Mouse (Mus musculus) limb, embryonic 14.5 days (tissue): ENCODE measurements around the gene Spg7. TPM values are rescaled to one million over a fixed set of nuclear protein-coding genes. Genes with fewer than 3 reads are reported as not detected.

Experiments
- ATAC-seq: fragments of 200-750 bp; cut with Nextera tagmentation; 2 replicates; pipeline ENCODE4 v1.8.0; 2017; ENCODE audit warnings: low read depth, moderate number of reproducible peaks, moderate TSS enrichment; ENCODE audit not compliant: low FRiP score
- DNase-seq: peaks from one replicate; pipeline ENCODE4 v3.0.0-alpha.2; 2015; ENCODE audit warnings: low spot score
- H3K27ac ChIP-seq: fragments of 300-500 bp; sonication (generic); replicated peaks from 2 replicates; pipeline ENCODE4 v1.5.1; 2014; ENCODE audit warnings: low read depth, mild to moderate bottlenecking, low read length, moderate library complexity, mixed read lengths
- H3K27me3 ChIP-seq: fragments of 300-500 bp; sonication (generic); 2 replicates; pipeline ENCODE4 v1.6.1; 2014; ENCODE audit warnings: low read length, mixed read lengths; ENCODE audit not compliant: control insufficient read depth, insufficient read depth
- H3K36me3 ChIP-seq: fragments of 300-500 bp; sonication (generic); 2 replicates; pipeline ENCODE4 v1.6.1; 2014; ENCODE audit warnings: mild to moderate bottlenecking, low read length, moderate library complexity, mixed read lengths; ENCODE audit not compliant: control insufficient read depth, insufficient read depth
- H3K4me1 ChIP-seq: fragments of 300-500 bp; sonication (generic); 2 replicates; pipeline ENCODE4 v1.6.1; 2014; ENCODE audit warnings: antibody characterized with exemption, low read length, mixed read lengths; ENCODE audit not compliant: control insufficient read depth, insufficient read depth
- H3K4me2 ChIP-seq: fragments of 300-500 bp; sonication (generic); replicated peaks from 2 replicates; pipeline ENCODE4 v1.6.1; 2014; ENCODE audit warnings: low read depth, mild to moderate bottlenecking, low read length, moderate library complexity; ENCODE audit not compliant: severe bottlenecking
- H3K4me3 ChIP-seq: fragments of 300-500 bp; sonication (generic); replicated peaks from 2 replicates; pipeline ENCODE4 v1.5.1; 2014; ENCODE audit warnings: low read length
- H3K9ac ChIP-seq: fragments of 300-500 bp; sonication (generic); 2 replicates; pipeline ENCODE4 v1.6.1; 2014; ENCODE audit warnings: mild to moderate bottlenecking, low read depth, low read length, moderate library complexity; ENCODE audit not compliant: severe bottlenecking
- H3K9me3 ChIP-seq: fragments of 300-500 bp; sonication (generic); 2 replicates; pipeline ENCODE4 v1.6.1; 2016; ENCODE audit warnings: low read length; ENCODE audit not compliant: control insufficient read depth
- POLR2A ChIP-seq: fragments of 200-500 bp; IDR thresholded peaks from 2 replicates; pipeline ENCODE4 v1.8.0; 2012; ENCODE audit warnings: inconsistent platforms, mild to moderate bottlenecking, moderate library complexity, borderline replicate concordance; ENCODE audit not compliant: insufficient read depth, insufficient read length; ENCODE audit errors: extremely low read depth
- WGBS: fragments of 180-500 bp; shearing (Covaris S2); extraction: QIAGEN DNeasy Blood & Tissue Kit; methylation state at CpG from one replicate; pipeline ENCODE4 v1.1.7; 2014; 5-methylcytosine and 5-hydroxymethylcytosine counted together
- polyA plus RNA-seq, 2 experiments: library from polyadenylated mRNA; depleted of rRNA in 1 of 2; stranded (reverse) in 1 of 2; unstranded in 1 of 2; fragments of >200 nt; fragmentation: Nextera tagmentation in 1 of 2; extraction: Ambion mirVana in 1 of 2; gene quantifications; 2 replicates each; pipeline versions ENCODE4 v1.2.1 to v1.2.3; 2012 to 2014

Gene Spg7
- polyA plus RNA-seq, 2 experiments, result 34.8 to 90.0 TPM

DNA sequence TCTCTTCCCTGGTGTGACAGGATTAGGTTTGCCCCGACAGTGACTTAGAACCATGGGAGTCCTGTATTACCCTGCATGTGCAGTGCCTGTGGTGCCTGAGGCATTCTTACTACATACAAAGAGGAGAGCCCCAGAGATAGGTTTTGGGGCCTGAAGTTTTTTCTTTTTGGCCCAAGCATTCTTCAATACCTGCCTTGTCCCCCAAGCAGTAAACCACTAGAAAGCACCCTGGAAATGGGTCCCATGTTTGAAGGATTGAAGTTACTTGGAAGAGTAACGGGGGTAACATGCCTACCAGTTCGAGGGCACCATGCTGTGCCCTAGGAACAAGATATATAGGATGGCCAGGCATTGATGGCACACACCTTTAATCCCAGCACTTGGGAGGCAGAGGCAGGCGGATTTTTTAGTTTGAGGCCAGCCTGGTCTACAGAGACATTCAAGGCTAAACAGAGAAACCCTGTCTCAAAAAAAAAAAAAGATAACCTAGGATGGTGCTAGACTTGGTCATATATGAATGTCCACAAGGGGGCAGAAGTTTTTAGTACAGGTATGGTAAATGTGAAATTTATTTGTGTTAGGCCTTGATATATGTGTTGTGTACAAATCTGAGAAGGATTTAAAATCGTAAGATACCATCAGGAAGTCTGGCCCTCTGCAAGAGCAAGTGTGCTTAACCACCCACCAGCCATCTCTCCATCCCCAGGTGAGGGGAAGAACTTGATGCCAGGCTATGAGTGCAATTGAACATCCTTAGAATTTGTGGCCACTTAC lies 43.0 kb downstream of the Spg7 start:
- Histone ChIP-seq H3K9ac (no peak overlapping the region), H3K9me3 (no peaks in the 10 kb centered on the region), H3K4me1 (peaks cover 12% of the 10 kb centered on the region; the same call in 1 of the 2 replicates), H3K36me3 (peaks cover 31% of the 10 kb centered on the region), H3K27me3 (no peaks in the 10 kb centered on the region), H3K4me2 (no peak overlapping the region), H3K4me3 (no peak overlapping the region), H3K27ac (no peak overlapping the region)
- DNase-seq (peak; percentile 80), ATAC-seq (0 out of 2 replicates have a peak, but pooled peaks have one; percentile 9)
- WGBS, result 67% methylated on average over 5 of the region's 5 CpGs
- TF ChIP-seq POLR2A, result no peak

DNA sequence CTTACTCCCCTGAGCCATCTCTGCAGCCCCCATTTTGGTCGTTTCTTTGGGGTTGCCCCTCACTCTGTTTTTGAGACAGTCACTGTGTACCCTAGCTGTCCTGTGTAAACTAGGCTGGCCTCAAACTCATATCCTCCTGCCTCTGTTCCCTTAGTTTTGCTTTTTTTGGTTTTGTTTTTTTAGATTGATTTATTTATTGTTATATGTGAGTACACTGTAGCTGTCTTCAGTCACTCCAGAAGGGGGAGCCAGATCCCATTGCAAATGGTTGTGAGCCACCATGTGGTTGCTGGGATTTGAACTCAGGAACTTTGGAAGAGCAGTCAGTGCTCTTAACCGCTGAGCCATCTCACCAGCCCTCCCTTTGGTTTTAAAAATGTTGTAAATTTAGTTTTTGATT lies 43.8 kb downstream of the Spg7 start:
- H3K4me3 ChIP-seq, result no peak overlapping the region
- 54% methylated on average over 2 of the region's 2 CpGs for WGBS
- no peak for DNase-seq
- H3K27ac ChIP-seq, result no peak overlapping the region
- no peak overlapping the region for H3K9ac ChIP-seq
- no peaks in the 10 kb centered on the region for H3K27me3 ChIP-seq
- peaks cover 10% of the 10 kb centered on the region; the same call in 1 of the 2 replicates for H3K4me1 ChIP-seq
- no peak for TF ChIP-seq POLR2A
- peaks cover 31% of the 10 kb centered on the region for H3K36me3 ChIP-seq
- ATAC-seq, result no peak
- H3K4me2 ChIP-seq, result no peak overlapping the region
- no peaks in the 10 kb centered on the region for H3K9me3 ChIP-seq

DNA sequence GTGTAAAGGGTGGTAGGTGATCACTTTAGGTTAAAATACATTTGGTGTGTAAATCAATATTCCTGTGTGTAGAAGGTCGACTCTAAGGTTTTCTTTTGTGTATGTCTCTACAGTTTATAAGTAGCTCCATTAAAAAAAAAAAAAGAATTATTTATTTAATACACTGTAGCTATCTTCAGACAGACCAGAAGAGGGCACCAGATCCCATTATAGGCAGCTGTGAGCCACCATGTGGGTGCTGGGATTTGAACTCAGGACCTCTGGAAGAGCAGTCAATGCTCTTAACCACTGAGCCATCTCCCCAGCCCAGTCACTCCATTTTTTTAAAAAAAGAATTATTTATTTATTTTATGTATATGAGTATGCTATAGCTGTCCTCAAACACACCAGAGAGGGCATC lies 45.3 kb downstream of the Spg7 start:
- Histone ChIP-seq H3K36me3 (peaks cover 31% of the 10 kb centered on the region), H3K9me3 (no peaks in the 10 kb centered on the region), H3K4me1 (peaks cover 7% of the 10 kb centered on the region; the same call in 1 of the 2 replicates), H3K9ac (no peak overlapping the region), H3K4me2 (no peak overlapping the region), H3K27ac (no peak overlapping the region), H3K27me3 (no peaks in the 10 kb centered on the region), H3K4me3 (no peak overlapping the region)
- ATAC-seq, result no peak
- TF ChIP-seq POLR2A, result no peak
- WGBS, result 74% methylated on average over 1 of the region's 1 CpGs
- DNase-seq, result no peak

DNA sequence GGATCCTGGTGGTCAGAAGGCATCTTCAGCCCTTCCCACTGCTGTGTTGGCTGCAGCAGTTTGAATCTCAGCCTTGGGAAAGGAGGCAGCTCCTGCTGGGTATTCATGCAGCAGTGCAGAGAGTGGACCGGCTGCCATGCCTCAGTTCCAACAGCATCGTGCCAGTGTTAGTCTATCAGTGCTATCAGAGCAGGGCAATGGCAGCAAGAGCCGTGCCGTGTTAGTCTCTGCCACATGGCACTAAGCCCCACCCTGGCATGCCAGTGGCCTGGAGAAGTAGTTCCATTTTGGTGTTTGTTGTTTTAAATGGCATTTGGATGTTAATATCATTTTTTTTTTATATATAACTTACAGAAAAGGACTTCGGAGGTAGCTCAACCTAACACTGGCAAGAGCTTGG lies 46.2 kb downstream of the Spg7 start:
- WGBS, result 84% methylated on average over 5 of the region's 5 CpGs
- H3K4me2 ChIP-seq, result no peak overlapping the region
- H3K27me3 ChIP-seq, result no peaks in the 10 kb centered on the region
- no peaks in the 10 kb centered on the region for H3K9me3 ChIP-seq
- H3K9ac ChIP-seq, result no peak overlapping the region
- no peak for ATAC-seq
- H3K27ac ChIP-seq, result no peak overlapping the region
- peaks cover 22% of the 10 kb centered on the region for H3K36me3 ChIP-seq
- no peak for DNase-seq
- H3K4me3 ChIP-seq, result no peak overlapping the region
- no peak for TF ChIP-seq POLR2A
- H3K4me1 ChIP-seq, result no peaks in the 10 kb centered on the region

DNA sequence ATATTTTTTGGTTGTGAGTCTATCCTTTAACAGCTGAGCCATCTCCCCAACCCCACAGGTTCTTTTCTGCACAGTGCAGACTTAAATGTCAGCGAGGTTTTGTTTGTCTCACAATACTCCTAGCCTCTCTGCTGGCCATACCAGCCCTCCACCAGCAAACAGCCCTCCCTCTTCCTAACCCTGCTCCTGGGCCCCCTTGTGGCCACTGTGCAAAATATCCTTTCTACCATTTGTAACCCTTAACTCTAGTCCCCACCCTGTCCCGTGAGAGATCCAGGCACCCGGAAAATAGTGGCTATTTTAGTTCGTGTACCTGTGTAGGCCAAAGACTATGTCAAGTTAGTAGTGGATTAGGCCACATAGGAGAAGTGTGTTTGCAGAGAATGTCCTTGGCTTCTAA lies 47.9 kb downstream of the Spg7 start:
- Histone ChIP-seq H3K27ac (no peak overlapping the region), H3K4me2 (no peak overlapping the region), H3K36me3 (peaks cover 5% of the 10 kb centered on the region; the same call in 1 of the 2 replicates), H3K9me3 (no peaks in the 10 kb centered on the region), H3K9ac (no peak overlapping the region), H3K27me3 (peaks cover 1% of the 10 kb centered on the region), H3K4me1 (no peaks in the 10 kb centered on the region), H3K4me3 (no peak overlapping the region)
- DNase-seq (no peak), ATAC-seq (no peak)
- TF ChIP-seq POLR2A, result no peak
- WGBS, result 23% methylated on average over 4 of the region's 4 CpGs

DNA sequence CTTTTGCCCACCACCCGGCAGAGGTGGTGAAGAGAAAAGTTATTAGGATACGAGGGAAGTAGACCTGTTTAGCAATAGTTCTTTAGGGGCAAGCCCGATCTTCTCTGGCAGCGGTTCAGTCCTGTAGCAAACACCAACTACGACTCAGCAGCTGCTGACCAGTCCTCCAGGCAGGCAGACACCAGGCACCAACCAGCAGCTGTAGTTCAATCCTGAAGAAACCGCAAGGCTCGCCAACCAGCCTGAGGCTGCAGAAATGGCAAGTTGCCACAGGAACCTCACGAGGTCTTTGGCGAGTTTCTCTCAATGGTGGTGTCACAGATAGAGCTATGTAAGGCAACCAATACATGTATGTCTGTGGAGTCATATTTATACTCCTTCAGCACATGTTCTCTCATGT lies 50.1 kb downstream of the Spg7 start:
- TF ChIP-seq POLR2A, result no peak
- H3K4me2 ChIP-seq, result no peak overlapping the region
- H3K9ac ChIP-seq, result no peak overlapping the region
- DNase-seq (no peak), ATAC-seq (no peak)
- no peak overlapping the region for H3K27ac ChIP-seq
- H3K4me1 ChIP-seq, result peaks cover 9% of the 10 kb centered on the region; the same call in 1 of the 2 replicates
- peaks cover 22% of the 10 kb centered on the region for H3K27me3 ChIP-seq
- H3K36me3 ChIP-seq, result no peaks in the 10 kb centered on the region
- WGBS, result 63% methylated on average over 9 of the region's 9 CpGs
- H3K4me3 ChIP-seq, result no peak overlapping the region
- H3K9me3 ChIP-seq, result no peaks in the 10 kb centered on the region
